Mouse (Mus musculus) kidney, adult 10 weeks (tissue): ENCODE measurements around the gene Mtif3. TPM values are rescaled to one million over a fixed set of nuclear protein-coding genes. Genes with fewer than 3 reads are reported as not detected.

ENCODE experiments used
- polyA plus RNA-seq: library from polyadenylated mRNA; stranded (reverse); fragments of 350-450 nt; fragmentation: Illumina TruSeq; extraction: RNeasy Lipid Tissue Mini Kit (QIAGEN cat#74804); gene quantifications from one replicate; pipeline ENCODE4 v1.2.3, GENCODE M21; 2014; ENCODE audit warnings: low read depth, low replicate concordance

Mtif3 gene
- polyA plus RNA-seq, result 42.2 TPM

GRCm38 (mm10) chr5:146963118-146963936 lies at the start of gene Mtif3:
Gene Mtif3, minus strand, starts transcription at chr5:146963800.

GRCm38 (mm10) chr5:146948508-146949088 lies 15.0 kb downstream of the Mtif3 start, which contains the start of gene Gtf3a:
Gene Gtf3a, plus strand, starts transcription at chr5:146948657.

Other genes starting within 250 kb of the Mtif3 start
- gene Usp12, start 168.8 kb downstream of the Mtif3 start, polyA plus RNA-seq, result 82.8 TPM
- gene Rpl21, start 130.9 kb downstream of the Mtif3 start, polyA plus RNA-seq, result 268 TPM
- gene Rasl11a, start 118.7 kb downstream of the Mtif3 start, polyA plus RNA-seq, result 3.6 TPM
- 25.1 TPM for gene Gtf3a, start 15.1 kb downstream of the Mtif3 start, polyA plus RNA-seq
- 11.0 TPM for gene Lnx2, start 112.8 kb upstream of the Mtif3 start, polyA plus RNA-seq
- 103 TPM for gene Polr1d, start 113.2 kb upstream of the Mtif3 start, polyA plus RNA-seq
- gene Gsx1, start 224.9 kb upstream of the Mtif3 start, polyA plus RNA-seq, result not detected